Mouse (Mus musculus) cerebellum, adult 9-10 months (tissue): ENCODE results near the gene Siae.

Source experiments
- DNase-seq: peaks from one replicate; pipeline ENCODE4 v3.0.0; 2022

Gene Siae

GRCm38 (mm10) chr9:37689970-37690686 is 134.6 kb downstream of the Siae start:
- peak; percentile 2 for DNase-seq
